Mouse (Mus musculus) liver, adult 2 months (tissue): ENCODE measurements at regions not wholly inside any gene's neighbourhood (a gene's known extent, or its start where the extent isn't known, plus 50 kb on each side); places are given as distances from the start of the nearest gene placed in this dataset.

Source experiments
- DNase-seq: peaks from one replicate; pipeline ENCODE4 v3.0.0-alpha.2; 2011; ENCODE audit warnings: low read depth, low spot score; ENCODE audit errors: extremely low read depth
- H3K27ac ChIP-seq: fragments of 200-500 bp; replicated peaks from 2 replicates; pipeline ENCODE4 v1.5.1; 2012; ENCODE audit warnings: low read depth, mild to moderate bottlenecking, control low read depth, inconsistent platforms, low read length; ENCODE audit not compliant: insufficient read depth
- H3K27me3 ChIP-seq: fragments of 200-500 bp; 2 replicates; pipeline ENCODE4 v1.6.1; 2012; ENCODE audit warnings: mild to moderate bottlenecking, moderate library complexity, low read length, inconsistent platforms; ENCODE audit not compliant: control insufficient read depth, insufficient read depth
- H3K36me3 ChIP-seq: fragments of 200-500 bp; 2 replicates; pipeline ENCODE4 v1.6.1; 2012; ENCODE audit warnings: low read length, inconsistent platforms; ENCODE audit not compliant: control insufficient read depth, insufficient read depth
- H3K4me1 ChIP-seq: fragments of 200-500 bp; 2 replicates; pipeline ENCODE4 v1.6.1; 2011; ENCODE audit warnings: low read length; ENCODE audit not compliant: control insufficient read depth, insufficient read depth
- H3K4me3 ChIP-seq: fragments of 200-500 bp; 2 replicates; pipeline ENCODE4 v1.5.1; 2011; ENCODE audit warnings: low read depth, mild to moderate bottlenecking, control low read depth, low read length, moderate library complexity; ENCODE audit not compliant: insufficient read depth
- H3K79me2 ChIP-seq: fragments of 200-500 bp; 2 replicates; pipeline ENCODE4 v1.6.1; 2012; ENCODE audit warnings: inconsistent platforms, mild to moderate bottlenecking, low read length, moderate library complexity; ENCODE audit not compliant: control insufficient read depth, insufficient read depth
- H3K9ac ChIP-seq: fragments of 200-500 bp; 2 replicates; pipeline ENCODE4 v1.6.1; 2012; ENCODE audit warnings: low read depth, mild to moderate bottlenecking, control low read depth, inconsistent platforms, low read length
- CTCF ChIP-seq: fragments of 200-500 bp; IDR thresholded peaks from 2 replicates; pipeline ENCODE4 v1.5.1; 2011; ENCODE audit warnings: low read depth, low read length, control low read depth
- POLR2A ChIP-seq: fragments of 200-500 bp; IDR thresholded peaks from 2 replicates; pipeline ENCODE4 v1.6.1; 2011; ENCODE audit warnings: low read length, control low read depth; ENCODE audit not compliant: insufficient read depth; ENCODE audit errors: extremely low read depth
- WGBS: fragments of 180-500 bp; shearing (Covaris S2); methylation state at CpG from one replicate; pipeline ENCODE4 v1.1.7; 2018; 5-methylcytosine and 5-hydroxymethylcytosine counted together

DNA sequence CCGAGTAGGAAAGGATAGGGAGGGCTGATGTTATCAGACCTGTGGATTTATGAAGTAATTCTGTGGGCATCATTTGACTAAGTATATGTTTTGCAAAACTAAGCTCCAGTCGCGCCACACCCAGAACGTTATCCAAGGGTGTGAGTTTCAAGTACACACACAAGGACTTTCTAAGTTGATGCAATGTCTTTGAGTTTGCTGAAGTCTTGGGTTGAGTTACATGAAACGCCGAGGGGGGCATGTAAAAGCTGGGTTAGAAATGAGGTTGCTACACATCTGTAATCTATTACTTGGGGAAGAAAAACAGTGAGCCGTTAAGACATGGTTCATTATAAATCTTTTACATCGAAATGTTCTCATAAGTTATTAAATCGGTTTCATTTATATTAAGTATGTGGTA is 102.1 kb upstream of the Cnot2 start:
- DNase-seq: no peak
- no peak overlapping the region for H3K9ac ChIP-seq
- TF ChIP-seq CTCF: no peak
- TF ChIP-seq POLR2A: no peak
- H3K36me3 ChIP-seq: no peaks in the 10 kb centered on the region
- H3K27ac ChIP-seq: no peak overlapping the region
- H3K4me1 ChIP-seq: no peaks in the 10 kb centered on the region
- no peak overlapping the region for H3K4me3 ChIP-seq
- no peaks in the 10 kb centered on the region for H3K79me2 ChIP-seq
- 90% methylated on average over 9 of the region's 9 CpGs for WGBS
- no peaks in the 10 kb centered on the region for H3K27me3 ChIP-seq

GRCm38 (mm10) chr10:116678950-116679735 is 97.8 kb upstream of the Cnot2 start:
- no peak for DNase-seq
- WGBS: 85% methylated on average over 10 of the region's 10 CpGs
- TF ChIP-seq CTCF (no peak), POLR2A (no peak)

DNA sequence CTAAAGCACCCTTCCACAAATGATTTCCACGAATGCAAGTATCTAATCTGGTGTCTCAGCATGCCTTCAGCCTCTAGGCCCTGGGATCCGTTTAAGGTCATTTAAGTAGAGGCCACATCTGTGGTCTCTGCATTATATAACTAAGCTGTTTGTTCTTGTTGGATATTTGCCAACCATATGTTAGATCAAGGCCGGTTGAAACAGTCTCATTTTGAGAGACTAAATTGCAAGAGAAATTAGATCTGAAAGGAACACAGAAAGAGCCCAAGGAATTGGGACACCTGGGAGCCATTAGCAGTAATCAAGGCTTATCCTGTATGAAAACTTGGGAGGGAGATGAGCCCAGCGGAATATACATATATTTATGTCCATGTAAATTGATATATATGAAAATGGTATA is 96.6 kb upstream of the Cnot2 start:
- H3K4me1 ChIP-seq: no peaks in the 10 kb centered on the region
- H3K36me3 ChIP-seq: no peaks in the 10 kb centered on the region
- TF ChIP-seq CTCF (no peak), POLR2A (no peak)
- no peak overlapping the region for H3K9ac ChIP-seq
- no peaks in the 10 kb centered on the region for H3K79me2 ChIP-seq
- DNase-seq: no peak
- H3K27ac ChIP-seq: no peak overlapping the region
- H3K4me3 ChIP-seq: no peak overlapping the region
- H3K27me3 ChIP-seq: no peaks in the 10 kb centered on the region; the same call in 1 of the 2 replicates
- 64% methylated on average over 4 of the region's 4 CpGs for WGBS

More at GRCm38 (mm10) chr10:116678950-116679735, 97.8 kb upstream of the Cnot2 start:
- Histone ChIP-seq H3K4me3 (no peak overlapping the region), H3K27me3 (no peaks in the 10 kb centered on the region; the same call in 1 of the 2 replicates), H3K9ac (no peak overlapping the region), H3K79me2 (no peaks in the 10 kb centered on the region), H3K27ac (no peak overlapping the region), H3K4me1 (no peaks in the 10 kb centered on the region), H3K36me3 (no peaks in the 10 kb centered on the region)

GRCm38 (mm10) chr10:116675171-116675570 is 93.9 kb upstream of the Cnot2 start:
- WGBS: 78% methylated on average over 7 of the region's 7 CpGs
- H3K4me3 ChIP-seq: no peak overlapping the region
- H3K4me1 ChIP-seq: no peaks in the 10 kb centered on the region
- DNase-seq: no peak
- TF ChIP-seq POLR2A (no peak), CTCF (no peak)
- no peak overlapping the region for H3K9ac ChIP-seq
- no peak overlapping the region for H3K27ac ChIP-seq
- H3K36me3 ChIP-seq: no peaks in the 10 kb centered on the region
- no peaks in the 10 kb centered on the region for H3K79me2 ChIP-seq
- H3K27me3 ChIP-seq: no peaks in the 10 kb centered on the region; the same call in 1 of the 2 replicates

DNA sequence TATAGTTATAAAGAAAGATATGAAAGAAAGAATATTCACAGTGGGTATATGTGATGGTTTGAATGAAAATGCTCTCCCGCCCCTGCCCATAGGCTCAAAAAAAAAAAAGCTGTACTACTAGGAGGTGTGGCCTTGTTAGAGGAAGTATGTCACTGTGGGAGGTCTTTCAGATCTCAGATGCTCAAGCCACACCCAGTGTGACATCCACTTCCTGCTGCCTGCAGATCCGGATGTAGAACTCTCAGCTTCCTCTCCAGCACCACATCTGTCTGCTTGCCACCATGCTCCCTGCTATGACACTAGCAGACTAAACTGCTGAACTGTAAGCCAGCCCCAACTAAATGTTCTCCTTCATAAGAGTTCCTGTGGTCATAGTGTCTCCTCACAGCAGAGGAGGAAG is 93.0 kb upstream of the Cnot2 start:
- Histone ChIP-seq H3K4me1 (no peaks in the 10 kb centered on the region), H3K9ac (no peak overlapping the region), H3K79me2 (no peaks in the 10 kb centered on the region), H3K27me3 (no peaks in the 10 kb centered on the region; the same call in 1 of the 2 replicates), H3K36me3 (no peaks in the 10 kb centered on the region), H3K27ac (no peak overlapping the region), H3K4me3 (no peak overlapping the region)
- TF ChIP-seq POLR2A: no peak
- TF ChIP-seq CTCF: no peak
- DNase-seq: no peak
- WGBS: 73% methylated on average over 2 of the region's 2 CpGs
